Comparison of ENCODE assay signal across 20 mouse cellular contexts in genomic region chr7:84237655-84238054, GRCm38 (mm10).
DNase-seq lines count a peak whose midpoint lies in the region; ATAC-seq and TF ChIP-seq lines count a peak whose summit lies in the region.
"Had no signal": no experiment of that assay in that cellular context is flagged by ENCODE, and none has a peak within 500 bp of the region (broad histone marks: within the 10 kb centered on the region; RNA-seq: fewer than 3 reads in every experiment).

No protein-coding gene starts in this region.

- DNase-seq in kidney, postnatal 0 days (ENCODE audit: low spot score), result peak; percentile 29
- no peak for DNase-seq in kidney, postnatal 10 days
- peak; percentile 4 for DNase-seq in fat pad, adult 2 months (ENCODE audit: extremely low read depth, low read depth, low spot score)
- DNase-seq in lung, postnatal 0 days (ENCODE audit: low spot score), result peak; percentile 54
- no peak for DNase-seq in adipocyte (ENCODE audit: low spot score)
- no peak for DNase-seq in forebrain, postnatal 0 days
- no peak for DNase-seq in heart, embryonic 10.5 days (ENCODE audit: low spot score)
- DNase-seq: B cell, adult 2 months; cerebellum, postnatal 36 days; gastrocnemius, postnatal 36 days; kidney, adult 11 months; kidney, postnatal 4 days; left cerebral cortex, postnatal 4 days; liver, postnatal 0 days; right cerebral cortex, postnatal 25 days had no signal

- no peak for ATAC-seq in kidney, postnatal 0 days (replicated peaks; ENCODE audit: low FRiP score, low read depth)
- ATAC-seq in lung, postnatal 0 days, result peak; percentile 77
- peak; percentile 58 for ATAC-seq in stomach, embryonic 14.5 days (ENCODE audit: insufficient number of reproducible peaks, insufficient read depth, low FRiP score, low read depth)
- ATAC-seq in forebrain, postnatal 0 days, result no peak
- ATAC-seq: liver, postnatal 0 days had no signal

- no peak overlapping the region for H3K4me3 ChIP-seq in kidney, postnatal 0 days (replicated peaks; ENCODE audit: low read depth, low read length)
- no peak overlapping the region for H3K4me3 ChIP-seq in lung, postnatal 0 days (ENCODE audit: low read depth, low read length)
- no peak overlapping the region for H3K4me3 ChIP-seq in stomach, embryonic 14.5 days (ENCODE audit: low read depth, low read length)
- no peak overlapping the region for H3K4me3 ChIP-seq in forebrain, postnatal 0 days (ENCODE audit: low read depth, low read length)
- H3K4me3 ChIP-seq in heart, embryonic 10.5 days, result no peak overlapping the region
- H3K4me3 ChIP-seq: erythroblast, embryonic 14.5 days; heart, embryonic 15.5 days; hindbrain, embryonic 12.5 days; midbrain, embryonic 10.5 days had no signal

- no peaks in the 10 kb centered on the region for H3K27me3 ChIP-seq in kidney, postnatal 0 days (ENCODE audit: insufficient read depth, low read length)
- H3K27me3 ChIP-seq in lung, postnatal 0 days (replicated peaks; ENCODE audit: insufficient read depth, low read length), result no peaks in the 10 kb centered on the region
- no peaks in the 10 kb centered on the region for H3K27me3 ChIP-seq in stomach, embryonic 14.5 days (ENCODE audit: control insufficient read depth, insufficient read depth, low read length)
- no peaks in the 10 kb centered on the region for H3K27me3 ChIP-seq in forebrain, postnatal 0 days (ENCODE audit: insufficient read depth, low read length)
- no peaks in the 10 kb centered on the region for H3K27me3 ChIP-seq in heart, embryonic 10.5 days (ENCODE audit: insufficient read depth, poor library complexity, severe bottlenecking)
- H3K27me3 ChIP-seq: heart, embryonic 15.5 days; hindbrain, embryonic 12.5 days had no signal

- H3K9me3 ChIP-seq in kidney, postnatal 0 days (replicated peaks; ENCODE audit: low read length), result no peaks in the 10 kb centered on the region
- H3K9me3 ChIP-seq in lung, postnatal 0 days (ENCODE audit: low read length), result no peaks in the 10 kb centered on the region
- H3K9me3 ChIP-seq in stomach, embryonic 14.5 days (ENCODE audit: control insufficient read depth, low read depth, low read length), result no peaks in the 10 kb centered on the region
- no peaks in the 10 kb centered on the region for H3K9me3 ChIP-seq in forebrain, postnatal 0 days (ENCODE audit: low read length)
- H3K9me3 ChIP-seq in heart, embryonic 10.5 days, result no peaks in the 10 kb centered on the region
- H3K9me3 ChIP-seq: heart, embryonic 15.5 days; hindbrain, embryonic 12.5 days; midbrain, embryonic 10.5 days had no signal

- no peaks in the 10 kb centered on the region for H3K4me1 ChIP-seq in kidney, postnatal 0 days (replicated peaks; ENCODE audit: insufficient read depth, low read length)
- H3K4me1 ChIP-seq in lung, postnatal 0 days (ENCODE audit: insufficient read depth, low read depth, low read length), result peaks cover 10% of the 10 kb centered on the region; the same call in 1 of the 2 replicates
- H3K4me1 ChIP-seq in stomach, embryonic 14.5 days (ENCODE audit: control insufficient read depth, insufficient read depth, low read length), result 0 out of 2 replicates have a peak, but pooled peaks cover 5% of the 10 kb centered on the region
- H3K4me1 ChIP-seq in forebrain, postnatal 0 days (ENCODE audit: insufficient read depth), result no peaks in the 10 kb centered on the region
- H3K4me1 ChIP-seq in heart, embryonic 10.5 days, result no peaks in the 10 kb centered on the region
- H3K4me1 ChIP-seq: heart, embryonic 15.5 days; hindbrain, embryonic 12.5 days; midbrain, embryonic 10.5 days had no signal

- 32% methylated on average over 4 of the region's 4 CpGs for WGBS in kidney, postnatal 0 days
- 47% methylated on average over 4 of the region's 4 CpGs for WGBS in lung, postnatal 0 days
- WGBS in stomach, embryonic 14.5 days, result 25% methylated on average over 4 of the region's 4 CpGs
- WGBS in forebrain, postnatal 0 days, result 78% methylated on average over 4 of the region's 4 CpGs
- 74% methylated on average over 4 of the region's 4 CpGs for WGBS in heart, embryonic 10.5 days

- H3K4me2 ChIP-seq in kidney, postnatal 0 days (ENCODE audit: low read length), result no peak overlapping the region
- H3K4me2 ChIP-seq in lung, postnatal 0 days (replicated peaks; ENCODE audit: low read depth, low read length), result no peak overlapping the region
- no peak overlapping the region for H3K4me2 ChIP-seq in stomach, embryonic 14.5 days (replicated peaks; ENCODE audit: low read depth, low read length)
- no peak overlapping the region for H3K4me2 ChIP-seq in forebrain, postnatal 0 days (ENCODE audit: low read depth)
- H3K4me2 ChIP-seq: heart, embryonic 15.5 days; hindbrain, embryonic 12.5 days had no signal

- H3K27ac ChIP-seq in kidney, postnatal 0 days, result peak overlapping the region; percentile 25; the same call in 1 of the 2 replicates
- H3K27ac ChIP-seq in lung, postnatal 0 days (ENCODE audit: low read length), result no peak overlapping the region
- peak overlapping the region; percentile 21; the same call in 1 of the 2 replicates for H3K27ac ChIP-seq in stomach, embryonic 14.5 days (ENCODE audit: low read length)
- no peak overlapping the region for H3K27ac ChIP-seq in forebrain, postnatal 0 days (ENCODE audit: low read depth, low read length)
- no peak overlapping the region for H3K27ac ChIP-seq in heart, embryonic 10.5 days
- H3K27ac ChIP-seq: heart, embryonic 15.5 days; hindbrain, embryonic 12.5 days; midbrain, embryonic 10.5 days had no signal

- no peak overlapping the region for H3K9ac ChIP-seq in kidney, postnatal 0 days (ENCODE audit: low read depth, low read length)
- no peak overlapping the region for H3K9ac ChIP-seq in lung, postnatal 0 days (replicated peaks; ENCODE audit: low read depth)
- no peak overlapping the region for H3K9ac ChIP-seq in stomach, embryonic 14.5 days (replicated peaks; ENCODE audit: low read depth, low read length)
- H3K9ac ChIP-seq in forebrain, postnatal 0 days, result no peak overlapping the region
- H3K9ac ChIP-seq: heart, embryonic 15.5 days; hindbrain, embryonic 12.5 days; liver, postnatal 0 days had no signal

- TF ChIP-seq CTCF in kidney, postnatal 0 days (IDR thresholded peaks at IDR 0.05; ENCODE audit: low read depth), result no peak
- TF ChIP-seq CTCF in lung, postnatal 0 days (IDR thresholded peaks at IDR 0.05), result no peak
- TF ChIP-seq CTCF in forebrain, postnatal 0 days (IDR thresholded peaks at IDR 0.05; ENCODE audit: low read depth), result no peak

- peak; percentile 32; the same call in 1 of the 2 replicates for TF ChIP-seq EP300 in lung, postnatal 0 days (IDR thresholded peaks at IDR 0.05)

- no peaks in the 10 kb centered on the region for H3K36me3 ChIP-seq in kidney, postnatal 0 days (ENCODE audit: insufficient read depth, low read length)
- no peaks in the 10 kb centered on the region for H3K36me3 ChIP-seq in lung, postnatal 0 days (ENCODE audit: insufficient read depth, low read length)
- H3K36me3 ChIP-seq in stomach, embryonic 14.5 days (ENCODE audit: control insufficient read depth, insufficient read depth, low read length), result no peaks in the 10 kb centered on the region
- no peaks in the 10 kb centered on the region for H3K36me3 ChIP-seq in forebrain, postnatal 0 days (ENCODE audit: insufficient read depth)
- H3K36me3 ChIP-seq in heart, embryonic 10.5 days, result no peaks in the 10 kb centered on the region
- H3K36me3 ChIP-seq: heart, embryonic 15.5 days; hindbrain, embryonic 12.5 days; midbrain, embryonic 10.5 days had no signal

Comparison
In these comparisons a context has a peak if more than half of its experiments do, and no peak if none do; other contexts are left out.
1. DNase-seq: peak in kidney, postnatal 0 days (single experiment), fat pad, adult 2 months (single experiment) and lung, postnatal 0 days (single experiment); none in kidney, postnatal 10 days (single experiment), adipocyte (single experiment), forebrain, postnatal 0 days (single experiment) and heart, embryonic 10.5 days (single experiment).
2. ATAC-seq: peak in lung, postnatal 0 days (single experiment) and stomach, embryonic 14.5 days (single experiment); none in kidney, postnatal 0 days (single experiment) and forebrain, postnatal 0 days (single experiment).
3. H3K27ac ChIP-seq: peak in kidney, postnatal 0 days (single experiment) and stomach, embryonic 14.5 days (single experiment); none in lung, postnatal 0 days (single experiment), forebrain, postnatal 0 days (single experiment) and heart, embryonic 10.5 days (single experiment).